Mouse (Mus musculus) heart, embryonic 12.5 days (tissue): ENCODE data around the gene Scd2. TPM values are rescaled to one million over a fixed set of nuclear protein-coding genes. Genes with fewer than 3 reads are reported as not detected.
"Not testable (repeated sequence)": the region's sequence is repeated elsewhere in the genome, so short reads cannot be mapped to it uniquely, and the experiment has no call there.

ENCODE experiments used
- ATAC-seq: fragments of 200-750 bp; cut with Nextera tagmentation; 2 replicates; pipeline ENCODE4 v1.8.0; 2017; ENCODE audit warnings: moderate TSS enrichment, moderate library complexity; ENCODE audit not compliant: insufficient number of reproducible peaks, low FRiP score
- H3K27ac ChIP-seq: fragments of 300-500 bp; sonication (generic); 2 replicates; pipeline ENCODE4 v1.5.1; 2016; ENCODE audit warnings: mild to moderate bottlenecking, moderate library complexity; ENCODE audit not compliant: poor library complexity, severe bottlenecking
- H3K27me3 ChIP-seq: fragments of 300-500 bp; sonication (generic); replicated peaks from 2 replicates; pipeline ENCODE4 v1.6.1; 2016; ENCODE audit warnings: mild to moderate bottlenecking, moderate library complexity
- H3K36me3 ChIP-seq: fragments of 300-500 bp; sonication (generic); 2 replicates; pipeline ENCODE4 v1.6.1; 2016; ENCODE audit warnings: mild to moderate bottlenecking, moderate library complexity
- H3K4me1 ChIP-seq: fragments of 300-500 bp; sonication (generic); replicated peaks from 2 replicates; pipeline ENCODE4 v1.6.1; 2016; ENCODE audit warnings: mild to moderate bottlenecking
- H3K4me2 ChIP-seq: fragments of 300-500 bp; sonication (generic); 2 replicates; pipeline ENCODE4 v1.6.1; 2016; ENCODE audit warnings: mild to moderate bottlenecking, moderate library complexity
- H3K4me3 ChIP-seq: fragments of 300-500 bp; sonication (generic); 2 replicates; pipeline ENCODE4 v1.5.1; 2016; ENCODE audit warnings: mild to moderate bottlenecking
- H3K9ac ChIP-seq: fragments of 300-500 bp; sonication (generic); 2 replicates; pipeline ENCODE4 v1.6.1; 2016; ENCODE audit warnings: mild to moderate bottlenecking, moderate library complexity
- H3K9me3 ChIP-seq: fragments of 300-500 bp; sonication (generic); replicated peaks from 2 replicates; pipeline ENCODE4 v1.6.1; 2016; ENCODE audit warnings: mild to moderate bottlenecking, moderate library complexity
- WGBS: fragments of 180-500 bp; shearing (Covaris S2); methylation state at CpG from one replicate; pipeline ENCODE4 v1.1.7; 2016; 5-methylcytosine and 5-hydroxymethylcytosine counted together
- polyA plus RNA-seq: library from polyadenylated mRNA; unstranded; fragments of >200 nt; fragmentation: Nextera tagmentation; extraction: Ambion mirVana; gene quantifications from 2 replicates; pipeline ENCODE4 v1.2.1, GENCODE M21; 2016

Gene Scd2
- polyA plus RNA-seq, 1 experiment from 2014 or later, result 216 TPM

DNA sequence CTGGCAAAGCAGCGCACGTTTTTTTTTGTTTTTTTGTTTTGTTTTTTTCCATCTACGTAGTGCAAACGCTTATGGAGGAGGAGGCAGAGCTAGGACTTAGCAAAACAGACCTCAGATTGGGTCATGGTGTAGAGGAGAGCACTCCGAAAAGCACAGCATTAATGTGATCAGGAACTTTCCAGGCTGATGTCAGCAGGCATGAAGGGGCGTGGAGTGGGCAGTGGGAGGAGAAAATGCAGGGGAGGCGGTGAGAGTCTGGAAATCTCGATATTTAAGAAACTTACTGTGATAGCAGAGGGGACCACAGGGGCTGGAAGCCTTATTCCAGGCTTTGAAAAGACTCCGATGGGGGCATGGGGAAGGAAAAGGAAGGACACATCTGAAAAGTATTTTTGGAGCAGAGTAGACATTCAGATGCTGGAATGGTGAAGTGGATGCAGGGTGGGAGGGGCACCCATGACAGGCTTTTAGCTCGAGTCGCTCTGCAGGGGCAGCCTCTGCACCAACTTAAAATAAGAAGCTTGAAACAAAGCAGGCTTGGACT lies 21.5 kb downstream of the Scd2 start:
- H3K4me1 ChIP-seq, result peaks cover 18% of the 10 kb centered on the region
- 0 out of 2 replicates have a peak, but pooled peaks cover 3% of the 10 kb centered on the region for H3K36me3 ChIP-seq
- H3K9me3 ChIP-seq, result 0 out of 2 replicates have a peak, but pooled peaks cover 8% of the 10 kb centered on the region
- WGBS, result under 1% methylated on average over 11 of the region's 11 CpGs
- peak overlapping the region; percentile 96 for H3K27ac ChIP-seq
- peak overlapping the region; percentile 57 for H3K4me3 ChIP-seq
- H3K27me3 ChIP-seq, result no peaks in the 10 kb centered on the region
- ATAC-seq, result peak; percentile 74
- H3K4me2 ChIP-seq, result peak overlapping the region; percentile 74
- H3K9ac ChIP-seq, result peak overlapping the region; percentile 66

DNA sequence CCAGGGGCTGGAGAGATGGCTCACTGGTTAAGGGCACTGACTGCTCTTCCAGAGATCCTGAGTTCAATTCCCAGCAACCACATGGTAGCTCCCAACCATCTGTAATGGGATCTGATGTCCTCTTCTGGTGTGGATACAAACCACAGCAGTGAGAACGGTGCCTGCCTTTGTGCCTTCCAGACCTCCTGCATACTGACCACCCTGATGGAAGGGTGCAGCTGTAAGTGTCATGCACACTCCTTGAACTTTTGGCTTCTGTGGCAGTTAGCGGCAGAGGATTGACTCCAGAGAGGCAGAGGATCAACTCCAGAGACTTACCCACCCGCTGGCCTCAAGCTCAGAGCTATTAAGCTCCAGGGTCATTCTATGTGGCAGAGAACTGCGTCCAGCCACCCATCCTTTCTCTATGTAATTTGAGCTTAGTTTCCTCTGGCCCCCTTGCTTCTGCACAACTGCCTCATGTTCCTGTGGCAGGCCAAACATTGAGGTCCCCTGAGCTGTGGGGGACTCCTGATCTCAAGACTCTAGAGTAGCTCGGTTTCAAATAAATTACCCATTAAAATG lies 23.4 kb downstream of the Scd2 start:
- Histone ChIP-seq H3K9me3 (0 out of 2 replicates have a peak, but pooled peaks cover 8% of the 10 kb centered on the region), H3K4me2 (no peak overlapping the region), H3K4me1 (peaks cover 7% of the 10 kb centered on the region), H3K36me3 (0 out of 2 replicates have a peak, but pooled peaks cover 3% of the 10 kb centered on the region), H3K27ac (no peak overlapping the region), H3K4me3 (no peak overlapping the region), H3K9ac (no peak overlapping the region), H3K27me3 (no peaks in the 10 kb centered on the region)
- WGBS, result 59% methylated on average over 5 of the region's 5 CpGs
- ATAC-seq, result no peak

DNA sequence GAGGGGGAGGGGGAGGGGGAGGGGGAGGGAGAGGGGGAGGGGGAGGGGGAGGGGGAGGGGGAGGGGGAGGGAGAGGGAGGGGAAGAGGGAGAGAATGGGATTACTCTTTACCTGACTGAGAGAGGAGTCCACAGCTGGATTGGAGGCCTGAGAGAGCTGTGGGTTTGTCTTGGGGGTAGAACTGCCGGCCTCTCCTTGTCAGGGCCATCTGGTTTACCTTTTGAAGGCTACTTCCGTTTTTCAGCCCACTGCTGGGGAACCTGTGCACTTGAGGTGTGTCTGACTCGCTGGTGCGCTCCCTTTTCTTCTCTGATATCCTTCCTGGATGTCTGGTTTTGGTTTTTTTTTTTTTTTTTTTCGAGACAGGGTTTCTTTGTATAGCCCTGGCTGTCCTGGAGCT lies 23.9 kb downstream of the Scd2 start:
- Histone ChIP-seq H3K27ac (no peak overlapping the region), H3K4me2 (no peak overlapping the region), H3K9ac (no peak overlapping the region), H3K27me3 (no peaks in the 10 kb centered on the region), H3K36me3 (0 out of 2 replicates have a peak, but pooled peaks cover 3% of the 10 kb centered on the region), H3K4me3 (no peak overlapping the region), H3K9me3 (0 out of 2 replicates have a peak, but pooled peaks cover 8% of the 10 kb centered on the region), H3K4me1 (peaks cover 3% of the 10 kb centered on the region; the same call in 1 of the 2 replicates)
- 71% methylated on average over 5 of the region's 5 CpGs for WGBS
- no peak for ATAC-seq

GRCm38 (mm10) chr19:44318545-44318944 lies 25.1 kb downstream of the Scd2 start:
- no peak overlapping the region for H3K9ac ChIP-seq
- H3K4me2 ChIP-seq, result no peak overlapping the region
- H3K27ac ChIP-seq, result no peak overlapping the region
- H3K27me3 ChIP-seq, result no peaks in the 10 kb centered on the region
- H3K36me3 ChIP-seq, result 0 out of 2 replicates have a peak, but pooled peaks cover 3% of the 10 kb centered on the region
- peaks cover 3% of the 10 kb centered on the region; the same call in 1 of the 2 replicates for H3K4me1 ChIP-seq
- H3K4me3 ChIP-seq, result no peak overlapping the region
- no peak for ATAC-seq
- 0 out of 2 replicates have a peak, but pooled peaks cover 8% of the 10 kb centered on the region for H3K9me3 ChIP-seq

DNA sequence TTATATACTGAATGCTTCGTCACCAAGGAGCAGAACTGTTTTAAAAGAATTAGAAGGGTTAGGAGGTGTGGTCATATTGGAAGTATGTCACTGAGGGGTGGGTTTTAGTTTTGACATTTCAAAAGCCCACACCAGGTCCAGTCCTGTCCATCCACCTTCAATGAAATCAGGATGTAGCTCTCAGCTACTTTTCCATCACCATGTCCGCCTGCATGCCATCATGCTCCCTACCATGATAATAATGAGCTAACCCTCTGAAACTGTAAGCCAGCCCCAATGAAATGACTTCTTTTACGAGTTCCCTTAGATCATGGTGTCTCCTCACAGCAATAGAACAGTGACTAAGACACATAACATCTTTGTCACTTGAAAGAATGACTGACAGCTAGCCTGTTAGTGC lies 26.8 kb downstream of the Scd2 start:
- no peak for ATAC-seq
- Histone ChIP-seq H3K4me2 (no peak overlapping the region), H3K4me1 (no peaks in the 10 kb centered on the region; the same call in 1 of the 2 replicates), H3K9me3 (0 out of 2 replicates have a peak, but pooled peaks cover 8% of the 10 kb centered on the region), H3K4me3 (no peak overlapping the region), H3K9ac (no peak overlapping the region), H3K36me3 (0 out of 2 replicates have a peak, but pooled peaks cover 3% of the 10 kb centered on the region), H3K27ac (no peak overlapping the region), H3K27me3 (no peaks in the 10 kb centered on the region)
- 75% methylated on average over 3 of the region's 3 CpGs for WGBS

DNA sequence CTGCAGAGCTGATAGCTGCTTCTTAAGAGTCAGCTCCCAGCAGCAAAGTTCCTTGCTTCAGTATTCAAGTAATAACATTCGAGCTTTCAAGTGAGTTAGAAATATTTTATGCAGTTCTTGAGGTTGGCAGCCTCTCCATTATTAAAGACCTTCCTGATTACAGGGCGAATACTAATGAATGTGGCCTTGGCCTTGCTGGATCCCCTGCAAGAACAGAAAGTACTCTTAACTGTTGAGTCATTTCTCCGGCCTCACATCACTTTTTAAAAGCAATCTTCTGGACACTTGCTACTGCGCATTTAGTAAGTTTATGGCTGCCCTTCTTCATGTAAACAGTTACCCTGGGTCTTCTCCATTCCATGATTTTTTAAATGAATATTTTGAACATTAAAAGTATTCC lies 27.7 kb downstream of the Scd2 start:
- 0 out of 2 replicates have a peak, but pooled peaks cover 3% of the 10 kb centered on the region for H3K36me3 ChIP-seq
- no peaks in the 10 kb centered on the region; the same call in 1 of the 2 replicates for H3K4me1 ChIP-seq
- H3K4me3 ChIP-seq, result no peak overlapping the region
- peaks cover 9% of the 10 kb centered on the region; the same call in 1 of the 2 replicates for H3K9me3 ChIP-seq
- WGBS, result 77% methylated on average over 4 of the region's 4 CpGs
- H3K4me2 ChIP-seq, result no peak overlapping the region
- ATAC-seq, result no peak
- H3K9ac ChIP-seq, result no peak overlapping the region
- H3K27ac ChIP-seq, result no peak overlapping the region
- no peaks in the 10 kb centered on the region for H3K27me3 ChIP-seq

DNA sequence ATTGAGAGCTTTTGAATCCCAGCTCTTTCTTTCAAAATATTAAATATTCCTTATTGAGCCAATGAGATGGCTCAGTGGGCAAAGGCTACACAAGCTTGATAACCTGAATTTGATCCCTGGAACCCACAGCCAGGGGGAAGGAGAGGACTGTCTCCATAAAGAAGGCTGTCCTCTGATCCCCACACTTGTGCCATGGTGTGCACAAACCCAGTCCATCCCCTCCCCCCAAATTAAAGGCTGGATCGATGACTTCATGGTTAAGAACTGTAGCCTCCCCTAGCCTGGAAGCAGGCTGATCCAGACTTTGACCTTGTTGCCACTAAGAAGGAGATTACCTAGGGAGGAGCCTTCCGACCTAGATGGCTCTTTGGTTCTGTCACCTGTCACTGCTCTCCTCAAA lies 28.2 kb downstream of the Scd2 start:
- Histone ChIP-seq H3K36me3 (0 out of 2 replicates have a peak, but pooled peaks cover 3% of the 10 kb centered on the region), H3K4me2 (no peak overlapping the region), H3K9me3 (peaks cover 11% of the 10 kb centered on the region; the same call in 1 of the 2 replicates), H3K27me3 (no peaks in the 10 kb centered on the region), H3K4me3 (no peak overlapping the region), H3K4me1 (no peaks in the 10 kb centered on the region; the same call in 1 of the 2 replicates), H3K27ac (peak overlapping the region; percentile 21; the same call in 1 of the 2 replicates), H3K9ac (no peak overlapping the region)
- 45% methylated on average over 2 of the region's 2 CpGs for WGBS
- ATAC-seq, result no peak

DNA sequence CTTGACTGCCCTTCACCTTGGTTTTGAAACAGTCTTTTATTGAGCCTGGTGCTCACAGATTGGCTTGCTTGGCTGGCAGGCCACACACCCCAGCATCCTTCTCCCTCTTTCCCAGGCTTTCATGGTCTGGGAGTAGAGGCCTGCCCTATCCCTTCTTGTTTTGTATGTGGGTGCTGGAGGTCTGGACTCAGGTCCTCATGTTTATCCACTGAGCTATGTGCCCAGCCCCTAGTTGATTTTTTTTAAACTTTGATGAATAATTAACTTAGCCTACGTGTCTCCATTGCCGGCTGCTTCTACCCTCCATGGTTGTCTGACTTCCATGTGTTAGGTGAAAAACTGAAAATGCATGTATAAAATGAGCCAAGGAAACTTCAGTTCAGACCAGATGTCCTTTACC lies 36.1 kb downstream of the Scd2 start:
- no peaks in the 10 kb centered on the region for H3K36me3 ChIP-seq
- WGBS, result 82% methylated on average over 2 of the region's 2 CpGs
- H3K4me2 ChIP-seq, result no peak overlapping the region
- no peak for ATAC-seq
- H3K9me3 ChIP-seq, result peaks cover 6% of the 10 kb centered on the region; the same call in 1 of the 2 replicates
- no peak overlapping the region for H3K4me3 ChIP-seq
- H3K4me1 ChIP-seq, result peaks cover 17% of the 10 kb centered on the region
- no peaks in the 10 kb centered on the region for H3K27me3 ChIP-seq
- H3K9ac ChIP-seq, result no peak overlapping the region
- no peak overlapping the region for H3K27ac ChIP-seq

- not testable (repeated sequence) for H3K27ac ChIP-seq
Measured at GRCm38 (mm10) chr19:44331128-44331527, 37.7 kb downstream of the Scd2 start.

DNA sequence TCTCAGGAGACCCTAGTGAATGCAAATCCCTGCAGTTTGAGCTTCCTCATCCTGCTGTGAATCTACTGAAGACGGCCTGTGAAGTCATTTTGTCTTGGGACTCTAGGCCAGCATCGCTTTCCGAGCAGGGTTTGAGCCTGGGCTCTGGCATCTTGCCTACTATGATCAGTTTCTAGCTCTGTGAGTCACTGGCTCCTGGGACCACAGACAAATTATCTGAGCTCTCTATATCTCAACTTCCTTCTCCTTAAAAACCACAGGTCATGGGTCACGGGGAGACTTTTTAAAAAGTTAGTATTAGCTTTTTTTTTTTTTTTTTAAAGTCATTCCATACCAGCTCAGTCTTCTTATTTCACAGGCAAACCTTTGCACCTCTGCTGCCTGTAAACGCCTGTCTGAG lies 38.4 kb downstream of the Scd2 start:
- Histone ChIP-seq H3K27ac (no peak overlapping the region), H3K4me1 (peaks cover 31% of the 10 kb centered on the region), H3K9ac (no peak overlapping the region), H3K9me3 (0 out of 2 replicates have a peak, but pooled peaks cover 3% of the 10 kb centered on the region), H3K36me3 (no peaks in the 10 kb centered on the region), H3K4me2 (no peak overlapping the region), H3K27me3 (no peaks in the 10 kb centered on the region), H3K4me3 (no peak overlapping the region)
- 62% methylated on average over 5 of the region's 5 CpGs for WGBS
- no peak for ATAC-seq

More at GRCm38 (mm10) chr19:44331128-44331527, 37.7 kb downstream of the Scd2 start:
- peaks cover 31% of the 10 kb centered on the region for H3K4me1 ChIP-seq
- H3K9ac ChIP-seq, H3K9me3 ChIP-seq, H3K36me3 ChIP-seq, H3K4me3 ChIP-seq, H3K27me3 ChIP-seq, H3K4me2 ChIP-seq, ATAC-seq: not testable (repeated sequence)
- 95% methylated on average over 1 of the region's 1 CpGs for WGBS

DNA sequence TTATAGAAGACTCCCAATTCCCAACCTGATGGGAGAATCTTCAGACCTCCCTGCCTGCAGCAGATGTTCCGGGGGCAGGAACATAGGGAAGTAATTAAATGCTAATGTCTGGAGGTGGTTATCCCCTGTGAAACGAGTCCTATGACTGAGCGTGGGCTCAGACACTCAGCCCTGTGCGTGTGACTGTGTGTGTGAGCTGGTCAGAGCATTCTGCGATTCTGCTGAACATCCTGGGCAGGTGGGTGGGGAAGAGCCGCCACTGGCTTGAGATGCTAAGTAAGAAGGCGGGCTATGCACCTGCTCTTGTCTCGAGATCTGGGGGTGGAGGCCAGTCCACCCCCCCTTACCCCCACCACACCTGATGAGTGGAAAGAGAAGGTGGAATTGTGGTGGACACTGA lies 38.9 kb downstream of the Scd2 start:
- no peak overlapping the region for H3K27ac ChIP-seq
- H3K4me1 ChIP-seq, result peaks cover 31% of the 10 kb centered on the region
- no peaks in the 10 kb centered on the region for H3K27me3 ChIP-seq
- H3K9me3 ChIP-seq, result 0 out of 2 replicates have a peak, but pooled peaks cover 3% of the 10 kb centered on the region
- 71% methylated on average over 8 of the region's 8 CpGs for WGBS
- H3K36me3 ChIP-seq, result no peaks in the 10 kb centered on the region
- H3K9ac ChIP-seq, result no peak overlapping the region
- no peak overlapping the region for H3K4me3 ChIP-seq
- no peak overlapping the region for H3K4me2 ChIP-seq
- ATAC-seq, result no peak
